Mouse (Mus musculus): ENCODE results near the gene Zfp980.
"Not testable (repeated sequence)": the region's sequence is repeated elsewhere in the genome, so short reads cannot be mapped to it uniquely, and the experiment has no call there.

GRCm38 (mm10) chr4:145744935-145745644 is 74.6 kb downstream of the Zfp980 start:
- TF ChIP-seq GATA1 (IDR thresholded peaks at IDR 0.05; ENCODE audit: borderline replicate concordance, low read length); FLI1 (IDR thresholded peaks at IDR 0.05; ENCODE audit: low read length): not testable (repeated sequence)
